Mouse (Mus musculus): ENCODE data around the gene Nhlrc2. TPM values are rescaled to one million over a fixed set of nuclear protein-coding genes. Genes with fewer than 3 reads are reported as not detected.

The Nhlrc2 gene
- polyA plus RNA-seq, 1 experiment = 27.8 TPM

- Histone ChIP-seq H3K27me3 (ENCODE audit: control insufficient read depth, insufficient read depth, low read length, poor library complexity, severe bottlenecking) (peaks cover 1% of the 10 kb centered on the region; the same call in 1 of the 2 replicates), H3K9me3 (replicated peaks; ENCODE audit: control insufficient read depth, insufficient read depth, low read length, poor library complexity, severe bottlenecking) (no peaks in the 10 kb centered on the region), H3K4me3 (ENCODE audit: low read depth, low read length) (no peak overlapping the region), H3K9ac (ENCODE audit: low read depth, poor library complexity, severe bottlenecking) (no peak overlapping the region), H3K4me1 (ENCODE audit: control insufficient read depth, insufficient read depth, low read length) (no peaks in the 10 kb centered on the region), H3K36me3 (ENCODE audit: control insufficient read depth, insufficient read depth, low read length, poor library complexity, severe bottlenecking) (no peaks in the 10 kb centered on the region), H3K27ac (ENCODE audit: insufficient read depth, low read length) (no peak overlapping the region)
- no peak for TF ChIP-seq CTCF (IDR thresholded peaks at IDR 0.05; ENCODE audit: low read depth, low read length)
- no peak for TF ChIP-seq EP300 (IDR thresholded peaks at IDR 0.05; ENCODE audit: insufficient read depth, low read depth, low read length)
- no peak for TF ChIP-seq POLR2A (IDR thresholded peaks at IDR 0.05; ENCODE audit: insufficient read depth, low read length)
Observed at GRCm38 (mm10) chr19:56631017-56631416, 83.0 kb downstream of the Nhlrc2 start.

DNA sequence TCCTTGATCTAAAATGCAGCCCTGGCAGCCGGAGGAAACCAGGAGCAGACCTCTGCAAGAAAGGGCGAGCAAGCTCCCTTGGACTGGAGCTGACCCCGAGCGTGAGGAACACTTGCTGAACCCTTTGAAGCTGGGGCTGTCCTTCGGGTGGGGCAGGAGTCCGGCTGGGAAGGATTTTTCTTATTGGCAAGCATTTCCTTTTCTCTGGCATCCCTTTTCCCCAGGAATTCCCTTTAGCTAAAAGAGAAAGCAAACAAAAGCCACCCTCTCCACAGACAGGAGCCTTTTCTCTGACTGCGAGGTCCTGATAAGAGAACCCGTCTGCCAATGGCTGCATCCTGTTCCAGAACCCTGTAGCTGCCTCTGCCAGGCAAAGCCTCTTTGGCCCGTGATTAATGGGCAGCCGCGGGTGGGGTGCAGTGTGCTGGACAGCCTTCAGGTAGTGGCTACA is 83.4 kb downstream of the Nhlrc2 start:
- H3K27me3 ChIP-seq (ENCODE audit: control insufficient read depth, insufficient read depth, low read length, poor library complexity, severe bottlenecking) = peaks cover 1% of the 10 kb centered on the region; the same call in 1 of the 2 replicates
- H3K4me1 ChIP-seq (ENCODE audit: control insufficient read depth, insufficient read depth, low read length) = no peaks in the 10 kb centered on the region
- no peak overlapping the region for H3K9ac ChIP-seq (ENCODE audit: low read depth, poor library complexity, severe bottlenecking)
- H3K4me3 ChIP-seq (ENCODE audit: low read depth, low read length) = no peak overlapping the region
- TF ChIP-seq EP300 (IDR thresholded peaks at IDR 0.05; ENCODE audit: insufficient read depth, low read depth, low read length) (no peak), POLR2A (IDR thresholded peaks at IDR 0.05; ENCODE audit: insufficient read depth, low read length) (no peak), CTCF (IDR thresholded peaks at IDR 0.05; ENCODE audit: low read depth, low read length) (no peak)
- H3K36me3 ChIP-seq (ENCODE audit: control insufficient read depth, insufficient read depth, low read length, poor library complexity, severe bottlenecking) = no peaks in the 10 kb centered on the region
- no peak overlapping the region for H3K27ac ChIP-seq (ENCODE audit: insufficient read depth, low read length)
- no peaks in the 10 kb centered on the region for H3K9me3 ChIP-seq (replicated peaks; ENCODE audit: control insufficient read depth, insufficient read depth, low read length, poor library complexity, severe bottlenecking)

DNA sequence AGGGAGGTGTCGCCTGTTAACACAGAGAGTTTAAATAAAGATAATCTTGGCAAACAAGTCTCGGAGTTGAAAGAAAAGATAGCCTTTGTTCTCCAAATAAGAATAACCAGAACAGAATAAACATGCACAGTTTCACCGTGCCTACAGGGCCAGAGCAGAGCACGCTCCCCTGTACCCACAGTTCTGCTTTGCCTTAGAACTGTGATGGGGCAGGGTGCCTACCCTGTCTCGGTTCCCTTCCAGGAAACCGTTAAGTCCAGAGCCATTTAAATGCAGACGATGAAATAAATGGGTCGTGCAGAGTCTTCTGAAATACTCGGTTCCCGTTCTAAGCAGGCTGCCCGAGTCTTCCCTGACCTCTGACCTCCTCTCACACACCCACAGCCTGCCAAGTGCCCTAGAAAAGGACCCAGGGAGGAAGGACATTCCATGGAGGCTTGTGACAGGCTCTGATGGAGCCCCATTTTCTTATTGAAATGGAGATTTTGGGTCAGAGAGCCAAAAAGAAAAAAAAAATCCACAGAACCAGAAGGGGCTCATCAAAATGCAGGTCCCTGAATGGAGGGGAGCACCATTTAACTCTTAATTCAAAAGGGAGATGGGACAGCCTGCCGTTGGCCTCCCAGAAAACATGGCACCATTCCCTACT is 89.1 kb downstream of the Nhlrc2 start:
- Histone ChIP-seq H3K4me1 (ENCODE audit: control insufficient read depth, insufficient read depth, low read length) (no peaks in the 10 kb centered on the region), H3K36me3 (ENCODE audit: control insufficient read depth, insufficient read depth, low read length, poor library complexity, severe bottlenecking) (no peaks in the 10 kb centered on the region), H3K27me3 (ENCODE audit: control insufficient read depth, insufficient read depth, low read length, poor library complexity, severe bottlenecking) (peaks cover 1% of the 10 kb centered on the region; the same call in 1 of the 2 replicates), H3K9me3 (replicated peaks; ENCODE audit: control insufficient read depth, insufficient read depth, low read length, poor library complexity, severe bottlenecking) (no peaks in the 10 kb centered on the region), H3K4me3 (ENCODE audit: low read depth, low read length) (no peak overlapping the region), H3K9ac (ENCODE audit: low read depth, poor library complexity, severe bottlenecking) (no peak overlapping the region), H3K27ac (ENCODE audit: insufficient read depth, low read length) (no peak overlapping the region)
- no peak for TF ChIP-seq CTCF (IDR thresholded peaks at IDR 0.05; ENCODE audit: low read depth, low read length)
- TF ChIP-seq EP300 (IDR thresholded peaks at IDR 0.05; ENCODE audit: insufficient read depth, low read depth, low read length) = no peak
- no peak for TF ChIP-seq POLR2A (IDR thresholded peaks at IDR 0.05; ENCODE audit: insufficient read depth, low read length)

GRCm38 (mm10) chr19:56637684-56638049 is 89.6 kb downstream of the Nhlrc2 start:
- Histone ChIP-seq H3K4me1 (ENCODE audit: control insufficient read depth, insufficient read depth, low read length) (no peaks in the 10 kb centered on the region), H3K27me3 (ENCODE audit: control insufficient read depth, insufficient read depth, low read length, poor library complexity, severe bottlenecking) (peaks cover 1% of the 10 kb centered on the region; the same call in 1 of the 2 replicates), H3K27ac (ENCODE audit: insufficient read depth, low read length) (no peak overlapping the region), H3K36me3 (ENCODE audit: control insufficient read depth, insufficient read depth, low read length, poor library complexity, severe bottlenecking) (no peaks in the 10 kb centered on the region), H3K9ac (ENCODE audit: low read depth, poor library complexity, severe bottlenecking) (no peak overlapping the region), H3K9me3 (replicated peaks; ENCODE audit: control insufficient read depth, insufficient read depth, low read length, poor library complexity, severe bottlenecking) (no peaks in the 10 kb centered on the region), H3K4me3 (ENCODE audit: low read depth, low read length) (no peak overlapping the region)
- TF ChIP-seq EP300 (IDR thresholded peaks at IDR 0.05; ENCODE audit: insufficient read depth, low read depth, low read length) (no peak), POLR2A (IDR thresholded peaks at IDR 0.05; ENCODE audit: insufficient read depth, low read length) (no peak), CTCF (IDR thresholded peaks at IDR 0.05; ENCODE audit: low read depth, low read length) (no peak)

GRCm38 (mm10) chr19:56647451-56648120 is 99.5 kb downstream of the Nhlrc2 start:
- H3K27ac ChIP-seq (ENCODE audit: insufficient read depth, low read length) = no peak overlapping the region

GRCm38 (mm10) chr19:56651262-56651661 is 103.2 kb downstream of the Nhlrc2 start:
- no peak overlapping the region for H3K4me3 ChIP-seq (ENCODE audit: low read depth, low read length)
- no peak overlapping the region for H3K9ac ChIP-seq (ENCODE audit: low read depth, poor library complexity, severe bottlenecking)
- TF ChIP-seq EP300 (IDR thresholded peaks at IDR 0.05; ENCODE audit: insufficient read depth, low read depth, low read length) (no peak), CTCF (IDR thresholded peaks at IDR 0.05; ENCODE audit: low read depth, low read length) (no peak), POLR2A (IDR thresholded peaks at IDR 0.05; ENCODE audit: insufficient read depth, low read length) (no peak)
- H3K9me3 ChIP-seq (replicated peaks; ENCODE audit: control insufficient read depth, insufficient read depth, low read length, poor library complexity, severe bottlenecking) = no peaks in the 10 kb centered on the region
- no peaks in the 10 kb centered on the region for H3K36me3 ChIP-seq (ENCODE audit: control insufficient read depth, insufficient read depth, low read length, poor library complexity, severe bottlenecking)
- no peaks in the 10 kb centered on the region for H3K27me3 ChIP-seq (ENCODE audit: control insufficient read depth, insufficient read depth, low read length, poor library complexity, severe bottlenecking)
- H3K27ac ChIP-seq (ENCODE audit: insufficient read depth, low read length) = no peak overlapping the region
- no peaks in the 10 kb centered on the region for H3K4me1 ChIP-seq (ENCODE audit: control insufficient read depth, insufficient read depth, low read length)

More at GRCm38 (mm10) chr19:56647451-56648120, 99.5 kb downstream of the Nhlrc2 start:
- H3K4me1 ChIP-seq (ENCODE audit: control insufficient read depth, insufficient read depth, low read length) = no peaks in the 10 kb centered on the region
- no peak overlapping the region for H3K4me3 ChIP-seq (ENCODE audit: low read depth, low read length)
- no peak for TF ChIP-seq POLR2A (IDR thresholded peaks at IDR 0.05; ENCODE audit: insufficient read depth, low read length)
- TF ChIP-seq EP300 (IDR thresholded peaks at IDR 0.05; ENCODE audit: insufficient read depth, low read depth, low read length) = no peak
- no peak for TF ChIP-seq CTCF (IDR thresholded peaks at IDR 0.05; ENCODE audit: low read depth, low read length)
- no peaks in the 10 kb centered on the region for H3K36me3 ChIP-seq (ENCODE audit: control insufficient read depth, insufficient read depth, low read length, poor library complexity, severe bottlenecking)
- no peaks in the 10 kb centered on the region for H3K9me3 ChIP-seq (replicated peaks; ENCODE audit: control insufficient read depth, insufficient read depth, low read length, poor library complexity, severe bottlenecking)
- no peak overlapping the region for H3K9ac ChIP-seq (ENCODE audit: low read depth, poor library complexity, severe bottlenecking)
- no peaks in the 10 kb centered on the region for H3K27me3 ChIP-seq (ENCODE audit: control insufficient read depth, insufficient read depth, low read length, poor library complexity, severe bottlenecking)

Measured in ES-Bruce4 (cell line).